Mouse (Mus musculus) heart, embryonic 11.5 days (tissue): Measurements from ENCODE around the gene Abhd17b. TPM values are rescaled to one million over a fixed set of nuclear protein-coding genes. Genes with fewer than 3 reads are reported as not detected.

Source experiments
- ATAC-seq: fragments of 200-750 bp; cut with Nextera tagmentation; replicated peaks from 2 replicates; pipeline ENCODE4 v1.8.0; 2017; ENCODE audit warnings: moderate library complexity; ENCODE audit not compliant: insufficient number of reproducible peaks, low FRiP score, low TSS enrichment
- H3K27ac ChIP-seq: fragments of 300-500 bp; sonication (generic); 2 replicates; pipeline ENCODE4 v1.5.1; 2014; ENCODE audit warnings: mild to moderate bottlenecking, low read depth, low read length
- H3K27me3 ChIP-seq: fragments of 300-500 bp; sonication (generic); 2 replicates; pipeline ENCODE4 v1.6.1; 2014; ENCODE audit warnings: mild to moderate bottlenecking, low read length, mixed read lengths; ENCODE audit not compliant: control insufficient read depth, insufficient read depth
- H3K36me3 ChIP-seq: fragments of 300-500 bp; sonication (generic); 2 replicates; pipeline ENCODE4 v1.6.1; 2014; ENCODE audit warnings: mild to moderate bottlenecking, low read length, moderate library complexity, mixed read lengths; ENCODE audit not compliant: control insufficient read depth, insufficient read depth
- H3K4me1 ChIP-seq: fragments of 300-500 bp; sonication (generic); 2 replicates; pipeline ENCODE4 v1.6.1; 2014; ENCODE audit warnings: low read length; ENCODE audit not compliant: control insufficient read depth, insufficient read depth
- H3K4me2 ChIP-seq: fragments of 300-500 bp; sonication (generic); 2 replicates; pipeline ENCODE4 v1.6.1; 2014; ENCODE audit warnings: mild to moderate bottlenecking, moderate library complexity
- H3K4me3 ChIP-seq: fragments of 300-500 bp; sonication (generic); 2 replicates; pipeline ENCODE4 v1.5.1; 2014; ENCODE audit warnings: low read depth, low read length
- H3K9ac ChIP-seq: fragments of 300-500 bp; sonication (generic); 2 replicates; pipeline ENCODE4 v1.6.1; 2014; ENCODE audit warnings: mild to moderate bottlenecking, low read depth, low read length, moderate library complexity
- H3K9me3 ChIP-seq: fragments of 300-500 bp; sonication (generic); replicated peaks from 2 replicates; pipeline ENCODE4 v1.6.1; 2016; ENCODE audit warnings: low read length; ENCODE audit not compliant: control insufficient read depth
- whole genome bisulfite sequencing: fragments of 180-500 bp; shearing (Covaris S2); extraction: QIAGEN DNeasy Blood & Tissue Kit; methylation state at CpG from one replicate; pipeline ENCODE4 v1.1.7; 2014; ENCODE audit not compliant: insufficient replicate concordance; 5-methylcytosine and 5-hydroxymethylcytosine counted together
- polyA plus RNA-seq: library from polyadenylated mRNA; unstranded; fragments of >200 nt; fragmentation: Nextera tagmentation; extraction: Ambion mirVana; gene quantifications from 2 replicates; pipeline ENCODE4 v1.2.1, GENCODE M21; 2014

The Abhd17b gene
- 18.1 and 19.4 TPM in 2 replicates for polyA plus RNA-seq

- ATAC-seq: peak; percentile 62
- no peaks in the 10 kb centered on the region for H3K9me3 ChIP-seq
- under 1% methylated on average over 74 of the region's 105 CpGs for WGBS
Observed at GRCm38 (mm10) chr19:21653172-21653981, at the start of gene Abhd17b. Gene Abhd17b, plus strand, starts transcription at chr19:21653185.

DNA sequence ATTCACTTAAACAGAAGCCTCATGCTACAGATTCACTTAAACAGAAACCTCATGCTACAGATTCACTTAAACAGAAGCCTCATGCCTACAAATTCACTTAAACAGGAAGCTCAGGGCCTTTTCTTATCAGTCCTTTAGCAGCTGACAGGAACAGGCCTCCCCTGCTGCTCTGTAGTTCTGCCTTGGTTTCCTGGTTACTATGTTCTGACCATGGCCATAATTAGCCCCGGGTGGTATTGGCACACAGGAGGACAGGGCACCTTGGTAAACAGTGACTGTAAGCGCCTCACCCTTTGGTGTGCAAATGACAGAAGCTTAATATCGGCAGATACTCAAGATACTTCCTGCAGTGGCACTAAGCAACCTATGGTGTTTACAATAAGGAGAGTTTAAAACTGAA lies 49.1 kb upstream of the Abhd17b start:
- Histone ChIP-seq H3K36me3 (peaks cover 2% of the 10 kb centered on the region; the same call in 1 of the 2 replicates), H3K4me3 (no peak overlapping the region), H3K27ac (0 out of 2 replicates have a peak overlapping the region, but pooled peaks have one; percentile 22), H3K27me3 (no peaks in the 10 kb centered on the region), H3K9me3 (no peaks in the 10 kb centered on the region), H3K4me2 (no peak overlapping the region), H3K9ac (no peak overlapping the region), H3K4me1 (peaks cover 4% of the 10 kb centered on the region; the same call in 1 of the 2 replicates)
- WGBS: 32% methylated on average over 3 of the region's 3 CpGs
- ATAC-seq: no peak

More at GRCm38 (mm10) chr19:21653172-21653981, at the start of gene Abhd17b:
- H3K4me3 ChIP-seq: peak within 1 kb of the TSS; percentile 87
- H3K36me3 ChIP-seq: no peaks in the 10 kb centered on the region
- peak within 1 kb of the TSS; percentile 88 for H3K4me2 ChIP-seq
- H3K4me1 ChIP-seq: peaks cover 11% of the 10 kb centered on the region; the same call in 1 of the 2 replicates
- peak within 1 kb of the TSS; percentile 93 for H3K9ac ChIP-seq
- H3K27me3 ChIP-seq: no peaks in the 10 kb centered on the region
- H3K27ac ChIP-seq: peak within 1 kb of the TSS; percentile 97

GRCm38 (mm10) chr19:21605294-21605693 lies 47.7 kb upstream of the Abhd17b start:
- H3K4me2 ChIP-seq: no peak overlapping the region
- WGBS: 88% methylated on average over 3 of the region's 3 CpGs
- peaks cover 2% of the 10 kb centered on the region; the same call in 1 of the 2 replicates for H3K36me3 ChIP-seq
- no peak overlapping the region for H3K4me3 ChIP-seq
- H3K4me1 ChIP-seq: peaks cover 4% of the 10 kb centered on the region; the same call in 1 of the 2 replicates
- H3K27me3 ChIP-seq: no peaks in the 10 kb centered on the region
- ATAC-seq: no peak
- no peak overlapping the region for H3K27ac ChIP-seq
- H3K9me3 ChIP-seq: no peaks in the 10 kb centered on the region
- no peak overlapping the region for H3K9ac ChIP-seq

GRCm38 (mm10) chr19:21610240-21610639 lies 42.7 kb upstream of the Abhd17b start:
- no peaks in the 10 kb centered on the region for H3K9me3 ChIP-seq
- no peaks in the 10 kb centered on the region for H3K4me1 ChIP-seq
- WGBS: 74% methylated on average over 6 of the region's 6 CpGs
- H3K4me3 ChIP-seq: no peak overlapping the region
- no peak overlapping the region for H3K4me2 ChIP-seq
- H3K27me3 ChIP-seq: no peaks in the 10 kb centered on the region
- no peak for ATAC-seq
- no peak overlapping the region for H3K9ac ChIP-seq
- no peaks in the 10 kb centered on the region for H3K36me3 ChIP-seq
- H3K27ac ChIP-seq: no peak overlapping the region

DNA sequence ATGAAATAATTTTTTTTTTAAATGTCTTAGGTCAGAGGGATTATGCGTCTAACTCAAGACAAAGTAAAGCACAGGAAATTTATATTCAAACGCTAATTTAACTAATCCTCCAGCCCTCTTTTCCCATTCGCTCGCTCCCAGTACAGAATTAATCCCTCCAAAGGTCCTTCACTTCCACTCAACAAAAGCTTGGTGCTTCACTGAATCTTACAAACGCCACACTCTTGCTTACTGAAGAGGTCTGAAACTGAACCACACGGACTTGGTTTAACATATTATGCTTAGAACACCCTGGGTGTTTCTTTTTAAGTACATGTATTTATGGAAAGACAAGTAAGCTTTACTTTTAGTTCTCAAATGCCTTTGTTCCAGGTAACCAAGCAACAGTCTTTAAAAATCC lies 41.7 kb upstream of the Abhd17b start:
- Histone ChIP-seq H3K9me3 (no peaks in the 10 kb centered on the region), H3K4me2 (no peak overlapping the region), H3K9ac (no peak overlapping the region), H3K27ac (no peak overlapping the region), H3K4me1 (no peaks in the 10 kb centered on the region), H3K4me3 (no peak overlapping the region), H3K27me3 (no peaks in the 10 kb centered on the region), H3K36me3 (no peaks in the 10 kb centered on the region)
- no peak for ATAC-seq
- WGBS: 72% methylated on average over 6 of the region's 6 CpGs

- Histone ChIP-seq H3K9me3 (no peaks in the 10 kb centered on the region), H3K27ac (no peak overlapping the region), H3K4me2 (no peak overlapping the region), H3K27me3 (no peaks in the 10 kb centered on the region), H3K9ac (no peak overlapping the region), H3K4me3 (no peak overlapping the region), H3K36me3 (no peaks in the 10 kb centered on the region), H3K4me1 (no peaks in the 10 kb centered on the region)
- ATAC-seq: no peak
- WGBS: 89% methylated on average over 9 of the region's 9 CpGs
Observed at GRCm38 (mm10) chr19:21611725-21612575, 41.0 kb upstream of the Abhd17b start.

GRCm38 (mm10) chr19:21615801-21616200 lies 37.2 kb upstream of the Abhd17b start:
- no peak overlapping the region for H3K27ac ChIP-seq
- no peak overlapping the region for H3K4me3 ChIP-seq
- no peaks in the 10 kb centered on the region for H3K4me1 ChIP-seq
- WGBS: 83% methylated on average over 3 of the region's 3 CpGs
- ATAC-seq: no peak
- H3K27me3 ChIP-seq: no peaks in the 10 kb centered on the region
- no peak overlapping the region for H3K4me2 ChIP-seq
- no peaks in the 10 kb centered on the region for H3K36me3 ChIP-seq
- no peaks in the 10 kb centered on the region for H3K9me3 ChIP-seq
- no peak overlapping the region for H3K9ac ChIP-seq

GRCm38 (mm10) chr19:21623410-21624147 lies 29.4 kb upstream of the Abhd17b start:
- Histone ChIP-seq H3K9me3 (no peaks in the 10 kb centered on the region), H3K9ac (no peak overlapping the region), H3K27ac (no peak overlapping the region), H3K4me1 (no peaks in the 10 kb centered on the region), H3K36me3 (no peaks in the 10 kb centered on the region), H3K4me2 (no peak overlapping the region), H3K27me3 (no peaks in the 10 kb centered on the region), H3K4me3 (no peak overlapping the region)
- ATAC-seq: no peak
- 86% methylated on average over 3 of the region's 3 CpGs for WGBS
